Mouse (Mus musculus) heart, embryonic 14.5 days (tissue): ENCODE data around the gene Nagpa. TPM values are rescaled to one million over a fixed set of nuclear protein-coding genes. Genes with fewer than 3 reads are reported as not detected.
A peak's percentile ranks its signal among the peaks of the same experiment; 100 is the strongest.

ENCODE experiments used
- ATAC-seq: fragments of 200-750 bp; cut with Nextera tagmentation; 2 replicates; pipeline ENCODE4 v1.8.0; 2017; ENCODE audit warnings: low read depth, moderate TSS enrichment; ENCODE audit not compliant: insufficient number of reproducible peaks, insufficient read depth, low FRiP score
- H3K27ac ChIP-seq, 2 experiments: fragments of 200-500 bp in 1 of 2; fragments of 300-500 bp in 1 of 2; sonication (generic) in 1 of 2; replicated peaks in 1 of 2; 2 replicates each; pipeline ENCODE4 v1.5.1; 2012 to 2014; ENCODE audit warnings: low read depth in 2 of 2, low read length in 2 of 2, control low read depth in 1 of 2, mild to moderate bottlenecking in 1 of 2, mixed read lengths in 1 of 2; ENCODE audit not compliant: control insufficient read depth in 1 of 2, insufficient read depth in 1 of 2
- H3K27me3 ChIP-seq: fragments of 300-500 bp; sonication (generic); 2 replicates; pipeline ENCODE4 v1.6.1; 2014; ENCODE audit warnings: mild to moderate bottlenecking, low read length, control low read depth; ENCODE audit not compliant: control insufficient read depth, insufficient read depth
- H3K36me3 ChIP-seq: fragments of 300-500 bp; sonication (generic); 2 replicates; pipeline ENCODE4 v1.6.1; 2014; ENCODE audit warnings: mild to moderate bottlenecking, control low read depth, low read length, mixed read lengths; ENCODE audit not compliant: control insufficient read depth, insufficient read depth
- H3K4me1 ChIP-seq, 2 experiments: fragments of 200-500 bp in 1 of 2; fragments of 300-500 bp in 1 of 2; sonication (generic) in 1 of 2; 2 replicates each; pipeline ENCODE4 v1.6.1; 2012 to 2014; ENCODE audit warnings: low read length in 2 of 2, control low read depth in 1 of 2, mixed read lengths in 1 of 2; ENCODE audit not compliant: control insufficient read depth in 2 of 2, insufficient read depth in 2 of 2
- H3K4me2 ChIP-seq: fragments of 300-500 bp; sonication (generic); 2 replicates; pipeline ENCODE4 v1.6.1; 2014; ENCODE audit warnings: mild to moderate bottlenecking, low read length
- H3K4me3 ChIP-seq, 2 experiments: fragments of 200-500 bp in 1 of 2; fragments of 300-500 bp in 1 of 2; sonication (generic) in 1 of 2; 2 replicates each; pipeline ENCODE4 v1.5.1; 2012 to 2014; ENCODE audit warnings: low read length in 2 of 2, mild to moderate bottlenecking in 2 of 2, control low read depth in 1 of 2, low read depth in 1 of 2, moderate library complexity in 1 of 2; ENCODE audit not compliant: control insufficient read depth in 1 of 2, insufficient read depth in 1 of 2
- H3K9ac ChIP-seq: fragments of 300-500 bp; sonication (generic); 2 replicates; pipeline ENCODE4 v1.6.1; 2014; ENCODE audit warnings: mild to moderate bottlenecking, low read length
- H3K9me3 ChIP-seq: fragments of 300-500 bp; sonication (generic); 2 replicates; pipeline ENCODE4 v1.6.1; 2016; ENCODE audit warnings: low read length, control low read depth; ENCODE audit not compliant: control insufficient read depth
- WGBS: fragments of 180-500 bp; shearing (Covaris S2); extraction: QIAGEN DNeasy Blood & Tissue Kit; methylation state at CpG from one replicate; pipeline ENCODE4 v1.1.7; 2014; 5-methylcytosine and 5-hydroxymethylcytosine counted together
- microRNA-seq: library from miRNA; unstranded; fragments of <30 nt; microRNA quantifications from one replicate; pipeline ENCODE4, GENCODE M21; 2016
- polyA plus RNA-seq: library from polyadenylated mRNA; unstranded; fragments of >200 nt; fragmentation: Nextera tagmentation; extraction: Ambion mirVana; gene quantifications from 2 replicates; pipeline ENCODE4 v1.2.1, GENCODE M21; 2014

Nagpa gene
- polyA plus RNA-seq, 1 experiment from 2014 or later, result 13.7 TPM

DNA sequence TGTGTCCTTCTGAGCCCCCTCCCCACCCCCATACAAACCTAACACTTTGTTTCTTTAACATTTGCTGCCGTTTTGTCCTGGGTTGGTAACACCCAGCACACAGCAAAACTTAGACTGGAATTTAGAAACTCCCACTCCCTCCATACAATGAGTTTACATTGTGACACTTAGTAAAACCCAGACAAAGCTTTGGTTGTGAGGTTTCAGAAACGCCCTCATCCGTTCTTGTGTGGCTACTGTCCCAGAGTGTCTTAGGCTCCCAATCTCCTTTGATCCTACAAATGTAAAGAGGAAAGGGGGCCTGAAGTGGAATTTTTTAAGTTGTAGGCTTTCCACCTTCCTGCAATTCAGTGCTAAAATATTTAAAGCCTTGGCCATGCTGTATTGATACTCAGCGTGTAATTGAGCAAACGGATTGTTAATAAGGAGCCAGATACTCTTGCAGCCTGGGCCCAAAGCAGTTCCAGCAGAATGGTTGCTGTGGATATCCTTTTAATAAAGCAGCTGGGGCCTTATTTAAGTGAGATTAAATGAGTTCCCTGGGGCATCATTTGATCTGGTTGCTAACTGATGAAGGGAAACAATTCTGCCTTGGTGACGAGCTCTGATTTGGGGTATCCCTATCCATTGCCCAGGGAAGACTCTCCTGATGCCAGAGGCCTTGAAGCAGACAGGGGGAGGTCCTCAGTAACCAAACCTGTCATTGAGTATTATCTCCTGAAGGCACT is 50.3 kb downstream of the Nagpa start:
- no peak for ATAC-seq
- H3K27ac ChIP-seq, result no peak overlapping the region

DNA sequence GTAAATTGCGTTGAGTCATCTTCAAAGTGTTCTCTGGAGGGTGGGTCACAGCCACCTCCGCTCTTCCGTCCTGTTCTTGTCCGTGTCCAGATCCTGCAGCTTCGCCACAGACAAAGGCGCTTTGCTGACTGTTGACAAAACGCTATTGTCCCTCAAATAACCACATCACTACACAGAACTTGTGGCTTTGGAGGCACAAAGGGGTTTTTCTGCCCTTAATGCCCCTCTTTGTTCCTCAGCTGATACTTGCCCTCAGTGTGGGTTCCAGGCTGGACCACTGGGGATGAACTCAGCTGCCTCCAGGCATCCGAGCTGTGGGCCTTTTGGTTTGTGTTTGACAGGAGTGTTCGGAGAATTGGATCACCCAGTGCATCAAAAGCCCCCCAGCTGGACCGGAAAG is 53.3 kb downstream of the Nagpa start:
- H3K9me3 ChIP-seq, result no peaks in the 10 kb centered on the region
- H3K4me2 ChIP-seq, result no peak overlapping the region
- H3K36me3 ChIP-seq, result no peaks in the 10 kb centered on the region
- no peak overlapping the region for H3K9ac ChIP-seq
- H3K27me3 ChIP-seq, result peaks cover 29% of the 10 kb centered on the region; the same call in 1 of the 2 replicates
- no peak for ATAC-seq
- H3K27ac ChIP-seq, result no peak overlapping the region
- H3K4me3 ChIP-seq, result no peak overlapping the region
- H3K4me1 ChIP-seq, result peaks cover 5 to 10% of the 10 kb centered on the region in 2 experiments; a peak in 3 of 4 replicates
- WGBS, result 75% methylated on average over 10 of the region's 10 CpGs

More for the DNA sequence above, 50.3 kb downstream of the Nagpa start:
- Histone ChIP-seq H3K9me3 (no peaks in the 10 kb centered on the region), H3K27me3 (peaks cover 9% of the 10 kb centered on the region; the same call in 1 of the 2 replicates), H3K9ac (no peak overlapping the region), H3K4me3 (no peak overlapping the region), H3K36me3 (no peaks in the 10 kb centered on the region), H3K4me1 (no peaks in the 10 kb centered on the region), H3K4me2 (no peak overlapping the region)
- WGBS, result 68% methylated on average over 6 of the region's 6 CpGs

GRCm38 (mm10) chr16:5147037-5147385 is 56.8 kb downstream of the Nagpa start, which contains the start of gene Sec14l5:
Gene Sec14l5 (plus strand): TSS chr16:5147109.
- peak within 1 kb of the TSS; percentile 30 to 42 for H3K4me3 ChIP-seq
- peaks cover 29% of the 10 kb centered on the region; the same call in 1 of the 2 replicates for H3K27me3 ChIP-seq
- peaks cover 5 to 10% of the 10 kb centered on the region in 2 experiments; a peak in 3 of 4 replicates for H3K4me1 ChIP-seq
- no peaks in the 10 kb centered on the region for H3K36me3 ChIP-seq
- H3K4me2 ChIP-seq, result peak within 1 kb of the TSS; percentile 72
- ATAC-seq, result no peak
- H3K27ac ChIP-seq, result no peak within 1 kb of the TSS
- H3K9me3 ChIP-seq, result no peaks in the 10 kb centered on the region
- peak within 1 kb of the TSS; percentile 11; the same call in 1 of the 2 replicates for H3K9ac ChIP-seq
- WGBS, result 17% methylated on average over 13 of the region's 13 CpGs

- Histone ChIP-seq H3K9me3 (no peaks in the 10 kb centered on the region), H3K27ac (no peak overlapping the region), H3K4me2 (peak overlapping the region; percentile 72), H3K9ac (no peak overlapping the region), H3K36me3 (no peaks in the 10 kb centered on the region), H3K4me3 (peak overlapping the region; percentile 30 to 42), H3K4me1 (peaks cover 5 to 10% of the 10 kb centered on the region in 2 experiments; a peak in 3 of 4 replicates), H3K27me3 (peaks cover 29% of the 10 kb centered on the region; the same call in 1 of the 2 replicates)
- peak; percentile 72 for ATAC-seq
- WGBS, result 2% methylated on average over 25 of the region's 26 CpGs
Measured at GRCm38 (mm10) chr16:5146367-5147036, 57.3 kb downstream of the Nagpa start.

DNA sequence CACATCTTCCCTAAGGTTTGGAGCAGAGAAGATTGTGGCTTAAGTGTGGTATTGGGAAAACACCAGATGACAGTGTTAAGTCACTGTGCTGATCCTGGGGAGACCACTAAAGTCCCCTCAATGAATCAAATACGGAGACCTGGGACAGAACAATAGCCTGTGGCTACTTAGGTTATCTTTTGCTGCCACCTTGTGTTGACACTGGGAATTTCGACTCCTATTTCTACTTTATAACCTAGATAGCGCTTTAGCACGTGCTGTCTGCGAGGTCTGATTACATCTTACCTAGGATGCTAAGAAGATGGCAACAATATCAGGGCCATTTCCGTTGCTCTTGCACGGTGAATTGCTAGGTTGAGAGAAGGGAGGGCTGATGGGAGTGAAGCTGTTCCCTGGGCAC is 58.2 kb downstream of the Nagpa start:
- Histone ChIP-seq H3K4me1 (peaks cover 5 to 10% of the 10 kb centered on the region in 2 experiments; a peak in 3 of 4 replicates), H3K27ac (no peak overlapping the region), H3K9ac (no peak overlapping the region), H3K27me3 (peaks cover 26% of the 10 kb centered on the region; the same call in 1 of the 2 replicates), H3K4me3 (no peak overlapping the region), H3K36me3 (no peaks in the 10 kb centered on the region), H3K9me3 (no peaks in the 10 kb centered on the region), H3K4me2 (no peak overlapping the region)
- no peak for ATAC-seq
- under 1% methylated on average over 7 of the region's 7 CpGs for WGBS

Small RNA genes within 50 kb of the gene (microRNA-seq; reads per million reads assigned to microRNA genes)
- gene Gm23689 (not detected), gene Gm26095 (not detected), gene Mir6364 (not detected)

Other genes with a start within 250 kb of the Nagpa start
- gene Anks3, start 239.8 kb downstream of the Nagpa start, polyA plus RNA-seq, result 26.6 and 32.3 TPM in 2 replicates
- gene Sept12, start 206.2 kb downstream of the Nagpa start, polyA plus RNA-seq, result not detected in 2 replicates
- gene Smim22, start 196.7 kb downstream of the Nagpa start, polyA plus RNA-seq, result 3.3 and 4.2 TPM in 2 replicates
- gene Rogdi, start 190.5 kb downstream of the Nagpa start, polyA plus RNA-seq, result 58.9 and 59.6 TPM in 2 replicates
- gene Glyr1, start 154.1 kb downstream of the Nagpa start, polyA plus RNA-seq, result 59.7 and 68.3 TPM in 2 replicates
- 17.1 and 17.4 TPM in 2 replicates for gene Ubn1, start 154.0 kb downstream of the Nagpa start, polyA plus RNA-seq
- 1.3 and 1.6 TPM in 2 replicates for gene Ppl, start 71.6 kb downstream of the Nagpa start, polyA plus RNA-seq
- gene Sec14l5, start 56.9 kb downstream of the Nagpa start, polyA plus RNA-seq, result 0.03 TPM in 1 of 2 replicates, not detected in the other
- 5.1 and 6.3 TPM in 2 replicates for gene AU021092, start 18.3 kb upstream of the Nagpa start, polyA plus RNA-seq
- 27.9 and 29.5 TPM in 2 replicates for gene Alg1, start 29.6 kb upstream of the Nagpa start, polyA plus RNA-seq
- 31.2 and 31.7 TPM in 2 replicates for gene Eef2kmt, start 52.0 kb upstream of the Nagpa start, polyA plus RNA-seq